Mouse (Mus musculus) gastrocnemius, postnatal 25 days (tissue): Measurements from ENCODE around the gene Rftn1. TPM values are rescaled to one million over a fixed set of nuclear protein-coding genes. Genes with fewer than 3 reads are reported as not detected.

Source experiments
- DNase-seq: peaks from one replicate; pipeline ENCODE4 v3.0.0; 2022
- total RNA-seq, 2 experiments: library from RNA; stranded (reverse); gene quantifications; 1 replicate in 1 of 2; 2 replicates in 1 of 2; pipeline ENCODE4 v1.2.3; 2021

Rftn1 gene
- total RNA-seq, 2 experiments from 2014 or later, result 27.3 to 35.0 TPM

DNA sequence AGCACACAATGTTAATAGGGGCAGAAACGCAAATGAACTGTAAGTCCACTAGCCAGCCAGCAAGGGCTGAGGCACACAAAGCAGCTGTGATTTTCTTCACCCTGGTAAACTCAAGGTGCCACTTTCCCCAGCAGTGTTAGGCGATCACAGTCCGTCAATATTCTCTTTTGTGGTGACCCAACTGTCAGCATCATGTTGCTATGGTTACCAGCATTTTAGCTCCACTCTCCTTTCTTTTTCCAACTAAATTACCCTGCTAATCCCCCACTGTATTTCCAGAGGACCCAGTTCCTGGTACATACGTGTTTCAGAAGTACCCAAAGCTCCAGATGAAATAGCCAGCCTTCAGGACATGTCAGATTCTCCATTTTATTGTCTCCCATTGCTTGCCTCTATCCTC lies 169.1 kb downstream of the Rftn1 start:
- no peak for DNase-seq

- no peak for DNase-seq
Measured at GRCm38 (mm10) chr17:50020211-50021001, 170.1 kb downstream of the Rftn1 start.

DNA sequence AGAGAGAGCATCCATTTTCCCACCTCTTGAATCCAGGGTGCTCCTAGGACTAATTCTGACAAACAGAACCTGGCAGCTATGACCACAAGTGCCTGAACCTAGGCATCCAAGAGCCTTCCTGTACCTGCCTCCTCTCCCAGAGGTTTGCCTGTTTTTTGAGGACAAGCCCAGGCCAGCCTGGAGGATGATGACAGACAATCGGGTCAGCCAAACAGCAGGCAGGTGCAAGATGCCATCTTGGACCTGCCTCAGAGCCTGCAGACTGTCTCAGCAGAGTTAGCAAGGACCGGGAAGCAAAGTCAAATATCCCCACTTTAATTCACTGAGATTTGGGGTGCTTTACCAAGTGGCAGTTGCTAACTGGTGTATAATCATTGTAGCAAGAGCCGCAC lies 170.7 kb downstream of the Rftn1 start:
- DNase-seq, result no peak

GRCm38 (mm10) chr17:50019090-50019489 lies 171.4 kb downstream of the Rftn1 start:
- peak; percentile 15 for DNase-seq

GRCm38 (mm10) chr17:50014708-50015107 lies 175.8 kb downstream of the Rftn1 start:
- no peak for DNase-seq

- DNase-seq, result no peak
Measured at GRCm38 (mm10) chr17:50013848-50014247, 176.6 kb downstream of the Rftn1 start.

DNA sequence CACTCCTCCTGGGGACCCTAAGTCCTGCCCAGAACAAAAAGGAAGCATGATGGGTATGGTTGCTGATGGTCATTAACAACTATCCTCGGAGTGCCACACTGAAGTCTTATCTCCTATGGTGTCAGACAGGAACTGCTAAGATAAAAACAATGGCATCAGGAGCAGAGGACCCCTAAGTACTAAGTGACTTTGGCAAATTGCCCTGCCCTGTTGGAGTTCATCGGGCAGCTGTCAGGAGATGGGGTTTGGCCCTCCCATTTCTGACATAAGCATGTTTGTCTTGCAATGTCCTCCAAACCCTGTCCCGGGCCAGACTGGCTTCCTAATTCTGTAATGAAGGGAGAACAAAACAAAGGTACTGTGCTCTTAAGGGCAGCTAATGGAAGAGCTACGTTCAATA lies 180.4 kb downstream of the Rftn1 start:
- no peak for DNase-seq

GRCm38 (mm10) chr17:50006721-50007351 lies 183.6 kb downstream of the Rftn1 start:
- DNase-seq, result no peak

DNA sequence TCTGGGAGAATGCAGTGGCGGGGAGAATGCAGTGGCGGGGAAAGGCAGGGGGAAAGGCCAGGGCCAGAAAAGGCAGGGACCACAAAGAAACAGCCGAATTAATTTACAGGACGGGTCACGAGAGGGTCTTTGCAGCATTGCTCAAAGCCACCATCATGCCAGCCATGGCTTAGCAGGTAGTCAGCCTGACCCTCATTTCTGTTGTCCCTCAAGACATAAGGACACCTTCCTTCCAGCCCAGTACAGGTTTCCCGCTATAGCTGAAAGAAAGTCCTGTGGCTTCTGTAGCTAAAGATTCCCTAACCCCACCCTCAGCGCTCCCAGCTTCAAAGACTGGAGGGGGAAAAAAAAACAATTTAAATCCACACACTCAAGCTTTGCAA lies 184.1 kb downstream of the Rftn1 start:
- DNase-seq, result no peak

DNA sequence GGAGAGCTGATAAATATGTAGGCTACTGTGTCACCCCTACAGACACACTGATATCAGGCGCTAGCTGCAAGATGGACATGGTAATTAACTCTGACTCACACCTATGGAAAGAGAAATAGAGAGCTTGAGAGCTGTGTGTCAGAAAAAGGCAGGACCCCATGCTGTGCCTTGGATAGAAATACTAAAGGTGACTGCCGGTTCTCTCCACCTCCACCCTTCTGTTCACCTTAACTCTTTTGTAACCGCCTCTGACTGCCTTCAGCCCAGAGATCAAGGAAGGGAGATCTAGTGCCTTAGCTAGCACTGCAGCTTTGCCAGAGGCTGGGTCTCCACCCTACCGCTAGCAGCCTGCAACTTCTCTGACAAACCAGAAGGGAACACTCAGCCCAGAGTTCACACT lies 187.3 kb downstream of the Rftn1 start:
- DNase-seq, result no peak

DNA sequence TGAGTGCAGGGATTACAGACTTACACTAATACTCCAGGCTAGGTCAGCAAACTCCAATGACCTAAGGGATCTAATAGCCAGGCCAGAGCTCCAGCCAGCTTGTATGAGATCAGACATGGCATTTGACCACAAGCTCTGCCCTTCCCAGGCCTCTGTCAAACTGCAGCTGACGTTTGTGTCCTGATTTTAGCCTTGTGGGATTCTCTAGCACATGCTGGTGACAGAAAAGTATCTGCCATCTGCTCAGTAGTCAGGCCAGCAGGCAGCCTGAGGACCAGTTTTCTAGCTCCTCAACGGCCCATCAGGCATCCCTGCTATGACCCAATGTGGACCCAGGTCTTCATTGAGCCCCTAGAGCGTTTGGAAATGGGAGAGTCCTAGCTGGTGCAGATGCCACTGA lies 188.3 kb downstream of the Rftn1 start:
- peak; percentile 68 for DNase-seq

GRCm38 (mm10) chr17:50001754-50002153 lies 188.7 kb downstream of the Rftn1 start:
- no peak for DNase-seq

GRCm38 (mm10) chr17:50000580-50000979 lies 189.9 kb downstream of the Rftn1 start:
- DNase-seq, result no peak

GRCm38 (mm10) chr17:49996626-49997152 lies 193.8 kb downstream of the Rftn1 start:
- peak; percentile 60 for DNase-seq

DNA sequence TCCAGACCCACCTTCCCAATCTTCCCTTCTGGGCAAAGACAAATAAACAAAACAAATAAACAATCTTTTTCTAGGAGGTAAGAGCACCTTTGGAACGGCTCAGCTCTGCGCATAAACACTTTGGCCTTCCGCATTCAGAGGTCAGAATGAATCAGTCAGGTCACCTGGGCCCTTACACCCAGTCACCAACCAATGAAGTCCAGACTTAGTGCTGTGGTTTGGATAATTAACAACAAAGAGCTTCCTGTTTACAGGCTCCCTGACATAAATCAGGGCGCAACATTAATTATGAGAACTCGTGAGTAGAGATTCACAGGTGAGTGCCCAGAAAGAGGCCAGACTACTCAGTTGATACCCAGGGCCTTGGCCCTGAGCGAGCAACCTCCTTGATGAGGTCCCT lies 194.4 kb downstream of the Rftn1 start:
- DNase-seq, result no peak

DNA sequence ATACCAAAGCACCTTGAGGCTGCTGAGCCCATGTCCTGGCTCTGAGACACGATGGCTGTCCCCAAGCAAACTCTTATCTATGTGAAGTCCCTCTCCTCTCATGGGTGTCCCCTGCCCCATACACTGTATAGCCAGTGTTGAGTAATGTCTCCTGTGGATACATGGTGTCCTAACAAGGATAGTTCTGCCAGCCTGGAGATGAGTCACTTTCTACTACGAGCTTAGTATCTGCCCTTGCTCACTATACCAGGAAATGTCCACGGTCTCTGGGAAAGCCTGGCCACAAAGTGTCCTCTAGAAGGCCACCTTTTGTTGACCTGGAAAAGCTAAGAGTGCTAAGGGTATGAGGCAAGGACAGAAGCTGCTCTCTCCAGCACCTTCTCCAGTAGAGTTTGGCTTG lies 195.2 kb downstream of the Rftn1 start:
- no peak for DNase-seq

GRCm38 (mm10) chr17:49993631-49994030 lies 196.8 kb downstream of the Rftn1 start:
- DNase-seq, result no peak

DNA sequence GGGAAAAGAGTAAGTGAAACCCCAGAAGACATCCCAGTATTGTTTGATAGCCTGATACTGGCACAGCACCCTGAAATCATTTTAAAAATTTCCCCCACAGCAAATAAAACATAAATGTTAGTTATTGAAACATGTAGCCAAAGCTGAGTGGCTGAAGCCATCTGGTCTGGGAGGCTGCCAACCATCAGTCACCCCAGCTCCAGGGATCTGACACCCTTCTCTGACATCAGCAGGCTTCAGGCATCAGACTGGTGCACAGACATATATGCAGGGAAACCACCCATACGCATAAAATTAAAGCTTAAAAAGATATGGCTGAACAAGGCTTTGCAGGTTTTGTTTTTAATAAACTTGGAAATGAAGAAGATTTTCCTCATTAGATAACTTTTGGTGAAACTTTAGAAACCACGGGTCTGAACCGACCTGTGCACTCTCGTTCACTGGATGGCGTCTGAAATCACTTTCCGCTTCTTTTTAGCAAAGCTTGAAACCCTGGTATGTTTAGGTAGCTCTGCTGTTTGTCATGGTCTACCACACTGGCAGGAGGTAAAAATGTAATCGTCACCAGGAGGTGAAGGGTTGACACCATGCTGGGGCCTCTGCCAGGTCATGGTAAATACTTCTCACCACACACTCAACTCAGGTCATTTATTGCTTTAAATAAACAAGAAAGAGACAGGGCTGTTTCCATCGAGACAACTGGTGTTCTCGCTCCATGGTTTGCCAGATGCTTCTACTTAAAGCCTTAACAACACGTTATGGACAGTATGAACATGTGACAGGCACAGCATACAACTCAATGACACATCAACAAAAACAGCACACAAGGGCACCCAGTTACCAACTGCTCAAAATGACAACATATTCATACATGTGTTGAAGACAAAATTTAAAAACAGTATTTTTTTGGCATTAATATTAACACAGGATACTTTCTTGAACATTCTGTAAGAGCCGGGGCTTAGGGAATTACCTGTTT lies 197.6 kb downstream of the Rftn1 start:
- DNase-seq, result no peak

DNA sequence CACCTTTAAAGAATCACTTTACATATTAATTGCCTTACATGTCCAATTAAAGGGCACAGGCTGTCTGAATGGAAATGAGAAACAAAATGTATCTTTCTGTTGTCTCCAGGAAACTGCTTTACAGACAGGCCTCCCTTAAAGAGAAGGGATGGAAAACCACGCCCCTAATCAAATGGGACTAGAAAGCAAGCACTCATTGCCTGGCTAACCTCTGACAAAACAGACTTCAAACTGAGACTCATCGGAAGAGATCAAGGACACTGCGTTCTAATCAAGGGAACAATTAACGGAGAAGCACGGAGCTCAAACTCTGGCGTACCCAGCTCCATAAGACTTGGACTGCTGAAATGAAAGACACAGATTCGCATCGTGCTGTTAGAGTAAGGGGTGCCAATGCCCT lies 200.9 kb downstream of the Rftn1 start:
- DNase-seq, result no peak

- peak; percentile 29 for DNase-seq
Measured at GRCm38 (mm10) chr17:49987095-49987494, 203.4 kb downstream of the Rftn1 start.

- DNase-seq, result no peak
Measured at GRCm38 (mm10) chr17:49983478-49983877, 207.0 kb downstream of the Rftn1 start.

DNA sequence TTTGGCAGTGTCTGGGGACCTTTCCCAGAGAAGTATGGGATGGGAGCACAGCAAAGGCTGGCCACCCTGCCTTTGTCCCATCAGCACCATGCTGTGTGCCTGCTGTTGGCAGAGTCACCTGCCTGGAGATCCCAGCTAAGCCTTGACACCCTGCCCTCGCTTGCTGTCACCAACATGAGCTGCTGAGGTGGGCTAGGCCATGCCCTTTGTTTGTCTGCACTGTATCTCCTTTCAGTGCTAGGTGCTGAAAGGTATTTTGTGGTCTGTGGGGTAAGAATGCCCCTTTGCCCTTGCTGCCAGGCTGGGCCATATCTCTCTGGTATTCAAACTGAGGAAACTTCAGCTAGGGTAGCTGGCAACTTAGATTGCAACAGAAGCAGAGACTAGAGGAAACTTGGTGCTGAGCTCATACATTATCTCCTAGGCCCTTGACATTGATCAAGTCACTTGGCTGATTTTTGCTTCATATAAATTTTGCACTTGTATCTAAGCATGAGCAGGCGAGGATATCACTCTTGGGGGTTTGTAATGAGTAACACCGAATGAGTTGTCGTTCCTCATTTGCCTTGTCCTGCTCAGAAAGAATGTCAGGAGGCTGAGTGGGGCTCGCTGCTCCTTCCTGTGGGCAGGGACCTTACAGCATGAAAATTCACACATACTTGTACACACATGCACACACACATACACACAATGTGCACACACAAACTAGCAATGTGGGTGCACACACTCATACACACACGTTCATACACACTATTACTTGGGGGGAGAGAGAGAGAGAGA lies 207.7 kb downstream of the Rftn1 start:
- DNase-seq, result no peak
